Mouse (Mus musculus) liver, embryonic 11.5 days (tissue): ENCODE measurements around the gene Alg11. TPM values are rescaled to one million over a fixed set of nuclear protein-coding genes. Genes with fewer than 3 reads are reported as not detected.
A peak's percentile ranks its signal among the peaks of the same experiment; 100 is the strongest.

Experiments used
- ATAC-seq: fragments of 200-750 bp; cut with Nextera tagmentation; replicated peaks from 2 replicates; pipeline ENCODE4 v1.8.0; 2017; ENCODE audit warnings: moderate number of reproducible peaks, mild to moderate bottlenecking, moderate TSS enrichment, moderate library complexity; ENCODE audit not compliant: low FRiP score
- DNase-seq: peaks from one replicate; pipeline ENCODE4 v3.0.0-alpha.2; 2017; ENCODE audit warnings: low spot score
- H3K27ac ChIP-seq: fragments of 300-500 bp; sonication (generic); 2 replicates; pipeline ENCODE4 v1.5.1; 2014; ENCODE audit warnings: mild to moderate bottlenecking, low read depth, low read length, control low read depth
- H3K27me3 ChIP-seq: fragments of 300-500 bp; sonication (generic); replicated peaks from 2 replicates; pipeline ENCODE4 v1.6.1; 2014; ENCODE audit warnings: low read length, mixed read lengths; ENCODE audit not compliant: control insufficient read depth, insufficient read depth
- H3K36me3 ChIP-seq: fragments of 300-500 bp; sonication (generic); 2 replicates; pipeline ENCODE4 v1.6.1; 2014; ENCODE audit warnings: mild to moderate bottlenecking, low read length, moderate library complexity, mixed read lengths; ENCODE audit not compliant: control insufficient read depth, insufficient read depth
- H3K4me1 ChIP-seq: fragments of 300-500 bp; sonication (generic); replicated peaks from 2 replicates; pipeline ENCODE4 v1.6.1; 2014; ENCODE audit warnings: low read length, mixed read lengths; ENCODE audit not compliant: control insufficient read depth, insufficient read depth
- H3K4me2 ChIP-seq: fragments of 300-500 bp; sonication (generic); 2 replicates; pipeline ENCODE4 v1.6.1; 2014; ENCODE audit warnings: mild to moderate bottlenecking, control low read depth, moderate library complexity
- H3K4me3 ChIP-seq: fragments of 300-500 bp; sonication (generic); 2 replicates; pipeline ENCODE4 v1.5.1; 2014; ENCODE audit warnings: low read depth, low read length, control low read depth
- H3K9ac ChIP-seq: fragments of 300-500 bp; sonication (generic); 2 replicates; pipeline ENCODE4 v1.6.1; 2014; ENCODE audit warnings: low read depth, low read length, control low read depth
- H3K9me3 ChIP-seq: fragments of 300-500 bp; sonication (generic); 2 replicates; pipeline ENCODE4 v1.6.1; 2016; ENCODE audit warnings: low read length, inconsistent platforms, mixed read lengths; ENCODE audit not compliant: control insufficient read depth
- WGBS: fragments of 180-500 bp; shearing (Covaris S2); extraction: QIAGEN DNeasy Blood & Tissue Kit; methylation state at CpG from one replicate; pipeline ENCODE4 v1.1.7; 2014; 5-methylcytosine and 5-hydroxymethylcytosine counted together
- polyA plus RNA-seq: library from polyadenylated mRNA; unstranded; fragments of >200 nt; fragmentation: Nextera tagmentation; extraction: Ambion mirVana; gene quantifications from 2 replicates; pipeline ENCODE4 v1.2.1, GENCODE M21; 2014

Gene Alg11
- polyA plus RNA-seq, 1 experiment from 2014 or later: 22.0 TPM

GRCm38 (mm10) chr8:22056850-22057249 lies 3.7 kb upstream of the Alg11 start:
- H3K27ac ChIP-seq: 0 out of 2 replicates have a peak overlapping the region, but pooled peaks have one; percentile 38

GRCm38 (mm10) chr8:22058368-22058767 lies 2.2 kb upstream of the Alg11 start:
- peak overlapping the region; percentile 84 for H3K4me3 ChIP-seq
- peak overlapping the region; percentile 76 for H3K9ac ChIP-seq

More at GRCm38 (mm10) chr8:22056850-22057249, 3.7 kb upstream of the Alg11 start:
- DNase-seq (no peak), ATAC-seq (no peak)
- 50% methylated on average over 3 of the region's 3 CpGs for WGBS
- Histone ChIP-seq H3K4me1 (peaks cover 29% of the 10 kb centered on the region), H3K27me3 (no peaks in the 10 kb centered on the region), H3K9me3 (no peaks in the 10 kb centered on the region), H3K36me3 (peaks cover 2% of the 10 kb centered on the region; the same call in 1 of the 2 replicates), H3K4me3 (no peak overlapping the region), H3K4me2 (peak overlapping the region; percentile 86), H3K9ac (no peak overlapping the region; the same call in 1 of the 2 replicates)

GRCm38 (mm10) chr8:22059153-22059738 lies 1.3 kb upstream of the Alg11 start:
- Histone ChIP-seq H3K9me3 (no peaks in the 10 kb centered on the region), H3K27me3 (no peaks in the 10 kb centered on the region), H3K4me3 (peak overlapping the region; percentile 84), H3K9ac (peak overlapping the region; percentile 76), H3K4me1 (peaks cover 32% of the 10 kb centered on the region), H3K36me3 (peaks cover 3% of the 10 kb centered on the region), H3K4me2 (peak overlapping the region; percentile 86), H3K27ac (peak overlapping the region; percentile 89)
- WGBS: 34% methylated on average over 11 of the region's 11 CpGs
- ATAC-seq (no peak), DNase-seq (no peak)

More at GRCm38 (mm10) chr8:22058368-22058767, 2.2 kb upstream of the Alg11 start:
- DNase-seq (no peak), ATAC-seq (peak; percentile 46)
- no peaks in the 10 kb centered on the region for H3K27me3 ChIP-seq
- 37% methylated on average over 9 of the region's 9 CpGs for WGBS
- peak overlapping the region; percentile 81 for H3K27ac ChIP-seq
- peaks cover 34% of the 10 kb centered on the region for H3K4me1 ChIP-seq
- H3K9me3 ChIP-seq: no peaks in the 10 kb centered on the region
- peak overlapping the region; percentile 86 for H3K4me2 ChIP-seq
- no peaks in the 10 kb centered on the region; the same call in 1 of the 2 replicates for H3K36me3 ChIP-seq

- Histone ChIP-seq H3K4me1 (peaks cover 26% of the 10 kb centered on the region), H3K36me3 (peaks cover 8% of the 10 kb centered on the region), H3K9ac (peak within 1 kb of the TSS; percentile 76), H3K4me3 (peak within 1 kb of the TSS; percentile 84), H3K27ac (peak within 1 kb of the TSS; percentile 89), H3K4me2 (peak within 1 kb of the TSS; percentile 89), H3K9me3 (no peaks in the 10 kb centered on the region), H3K27me3 (no peaks in the 10 kb centered on the region)
- DNase-seq (no peak), ATAC-seq (peak; percentile 81)
- 1% methylated on average over 42 of the region's 46 CpGs for WGBS
Measured at GRCm38 (mm10) chr8:22059821-22060445, 588 bp upstream of the Alg11 start, which contains the start of gene Atp7b. Gene Atp7b, minus strand, starts transcription at chr8:22060305.

- H3K27ac ChIP-seq: no peak overlapping the region
- 7% methylated on average over 3 of the region's 3 CpGs for WGBS
- H3K4me3 ChIP-seq: peak overlapping the region; percentile 84
- H3K27me3 ChIP-seq: no peaks in the 10 kb centered on the region
- ATAC-seq (no peak), DNase-seq (no peak)
- H3K9ac ChIP-seq: peak overlapping the region; percentile 69
- H3K4me1 ChIP-seq: peaks cover 15% of the 10 kb centered on the region
- peak overlapping the region; percentile 89 for H3K4me2 ChIP-seq
- peaks cover 20% of the 10 kb centered on the region for H3K36me3 ChIP-seq
- no peaks in the 10 kb centered on the region for H3K9me3 ChIP-seq
Measured at GRCm38 (mm10) chr8:22061126-22061525, 605 bp downstream of the Alg11 start.

- H3K36me3 ChIP-seq: no peaks in the 10 kb centered on the region
- H3K4me3 ChIP-seq: no peak overlapping the region
- no peaks in the 10 kb centered on the region for H3K27me3 ChIP-seq
- no peaks in the 10 kb centered on the region for H3K9me3 ChIP-seq
- no peak for DNase-seq
- H3K4me1 ChIP-seq: no peaks in the 10 kb centered on the region
- H3K4me2 ChIP-seq: no peak overlapping the region
- H3K9ac ChIP-seq: no peak overlapping the region
- no peak for ATAC-seq
- 78% methylated on average over 9 of the region's 9 CpGs for WGBS
- no peak overlapping the region for H3K27ac ChIP-seq
Measured at GRCm38 (mm10) chr8:22079313-22080007, 18.9 kb downstream of the Alg11 start.

- no peak overlapping the region for H3K4me2 ChIP-seq
- no peak overlapping the region for H3K27ac ChIP-seq
- H3K27me3 ChIP-seq: no peaks in the 10 kb centered on the region
- ATAC-seq (no peak), DNase-seq (no peak)
- no peak overlapping the region for H3K4me3 ChIP-seq
- no peak overlapping the region for H3K9ac ChIP-seq
- no peaks in the 10 kb centered on the region for H3K9me3 ChIP-seq
- no peaks in the 10 kb centered on the region for H3K4me1 ChIP-seq
- WGBS: 84% methylated on average over 4 of the region's 4 CpGs
- no peaks in the 10 kb centered on the region for H3K36me3 ChIP-seq
Measured at GRCm38 (mm10) chr8:22089226-22089625, 28.7 kb downstream of the Alg11 start.

- ATAC-seq: no peak
- no peaks in the 10 kb centered on the region for H3K27me3 ChIP-seq
- no peak overlapping the region for H3K4me2 ChIP-seq
- H3K4me3 ChIP-seq: no peak overlapping the region
- no peaks in the 10 kb centered on the region for H3K9me3 ChIP-seq
- H3K36me3 ChIP-seq: no peaks in the 10 kb centered on the region
- H3K9ac ChIP-seq: no peak overlapping the region
- no peak overlapping the region for H3K27ac ChIP-seq
- 59% methylated on average over 8 of the region's 8 CpGs for WGBS
- DNase-seq: no peak
- H3K4me1 ChIP-seq: no peaks in the 10 kb centered on the region
Measured at GRCm38 (mm10) chr8:22091568-22091967, 31.0 kb downstream of the Alg11 start.
